Mouse (Mus musculus) hindbrain, embryonic 12.5 days (tissue): ENCODE measurements at regions not wholly inside any gene's neighbourhood (a gene's known extent, or its start where the extent isn't known, plus 50 kb on each side); places are given as distances from the start of the nearest gene placed in this dataset.

Experiments
- ATAC-seq: fragments of 200-750 bp; cut with Nextera tagmentation; 2 replicates; pipeline ENCODE4 v1.8.0; 2017; ENCODE audit warnings: moderate TSS enrichment; ENCODE audit not compliant: low FRiP score
- H3K27ac ChIP-seq: fragments of 300-500 bp; sonication (generic); 2 replicates; pipeline ENCODE4 v1.5.1; 2016; ENCODE audit warnings: mild to moderate bottlenecking
- H3K27me3 ChIP-seq: fragments of 300-500 bp; sonication (generic); 2 replicates; pipeline ENCODE4 v1.6.1; 2016; ENCODE audit warnings: mild to moderate bottlenecking
- H3K36me3 ChIP-seq: fragments of 300-500 bp; sonication (generic); 2 replicates; pipeline ENCODE4 v1.6.1; 2016; ENCODE audit warnings: mild to moderate bottlenecking
- H3K4me1 ChIP-seq: fragments of 300-500 bp; sonication (generic); 2 replicates; pipeline ENCODE4 v1.6.1; 2016
- H3K4me2 ChIP-seq: fragments of 300-500 bp; sonication (generic); replicated peaks from 2 replicates; pipeline ENCODE4 v1.6.1; 2016; ENCODE audit warnings: mild to moderate bottlenecking
- H3K4me3 ChIP-seq: fragments of 300-500 bp; sonication (generic); 2 replicates; pipeline ENCODE4 v1.5.1; 2016; ENCODE audit warnings: mild to moderate bottlenecking
- H3K9ac ChIP-seq: fragments of 300-500 bp; sonication (generic); 2 replicates; pipeline ENCODE4 v1.6.1; 2016; ENCODE audit warnings: mild to moderate bottlenecking, moderate library complexity
- H3K9me3 ChIP-seq: fragments of 300-500 bp; sonication (generic); replicated peaks from 2 replicates; pipeline ENCODE4 v1.6.1; 2016; ENCODE audit warnings: mild to moderate bottlenecking
- WGBS: fragments of 180-500 bp; shearing (Covaris S2); methylation state at CpG from one replicate; pipeline ENCODE4 v1.1.7; 2016; 5-methylcytosine and 5-hydroxymethylcytosine counted together

GRCm38 (mm10) chr7:71873817-71874216 is 432.6 kb downstream of the Mctp2 start:
- H3K9me3 ChIP-seq: no peaks in the 10 kb centered on the region
- no peak for ATAC-seq
- H3K4me1 ChIP-seq: no peaks in the 10 kb centered on the region
- no peak overlapping the region for H3K4me3 ChIP-seq
- H3K27me3 ChIP-seq: no peaks in the 10 kb centered on the region
- 84% methylated on average over 5 of the region's 5 CpGs for WGBS
- H3K36me3 ChIP-seq: no peaks in the 10 kb centered on the region
- H3K4me2 ChIP-seq: no peak overlapping the region
- H3K9ac ChIP-seq: no peak overlapping the region
- H3K27ac ChIP-seq: no peak overlapping the region

GRCm38 (mm10) chr7:71872912-71873311 is 433.5 kb downstream of the Mctp2 start:
- Histone ChIP-seq H3K9ac (no peak overlapping the region), H3K27me3 (no peaks in the 10 kb centered on the region), H3K4me3 (no peak overlapping the region), H3K9me3 (no peaks in the 10 kb centered on the region), H3K27ac (no peak overlapping the region), H3K36me3 (no peaks in the 10 kb centered on the region), H3K4me1 (no peaks in the 10 kb centered on the region), H3K4me2 (no peak overlapping the region)
- 73% methylated on average over 6 of the region's 6 CpGs for WGBS
- no peak for ATAC-seq

GRCm38 (mm10) chr7:71867090-71867489 is 439.3 kb downstream of the Mctp2 start:
- ATAC-seq: peak; percentile 50; the same call in 1 of the 2 replicates
- Histone ChIP-seq H3K36me3 (no peaks in the 10 kb centered on the region), H3K27ac (no peak overlapping the region), H3K4me2 (no peak overlapping the region), H3K9ac (no peak overlapping the region), H3K4me3 (no peak overlapping the region), H3K4me1 (peaks cover 12% of the 10 kb centered on the region), H3K27me3 (no peaks in the 10 kb centered on the region), H3K9me3 (no peaks in the 10 kb centered on the region)
- WGBS: 13% methylated on average over 3 of the region's 3 CpGs

GRCm38 (mm10) chr7:71865371-71866166 is 440.8 kb downstream of the Mctp2 start:
- no peak overlapping the region for H3K9ac ChIP-seq
- H3K36me3 ChIP-seq: no peaks in the 10 kb centered on the region
- H3K27ac ChIP-seq: no peak overlapping the region
- WGBS: 21% methylated on average over 15 of the region's 15 CpGs
- H3K4me1 ChIP-seq: peaks cover 12% of the 10 kb centered on the region
- H3K27me3 ChIP-seq: no peaks in the 10 kb centered on the region
- H3K9me3 ChIP-seq: no peaks in the 10 kb centered on the region
- H3K4me2 ChIP-seq: peak overlapping the region; percentile 36
- no peak overlapping the region for H3K4me3 ChIP-seq
- ATAC-seq: peak; percentile 52; the same call in 1 of the 2 replicates

GRCm38 (mm10) chr7:71852864-71853263 is 453.5 kb downstream of the Mctp2 start:
- no peak for ATAC-seq
- WGBS: 89% methylated on average over 3 of the region's 3 CpGs
- H3K36me3 ChIP-seq: no peaks in the 10 kb centered on the region

GRCm38 (mm10) chr7:71849174-71849573 is 457.2 kb downstream of the Mctp2 start:
- Histone ChIP-seq H3K4me3 (no peak overlapping the region), H3K27me3 (no peaks in the 10 kb centered on the region), H3K4me1 (no peaks in the 10 kb centered on the region), H3K4me2 (no peak overlapping the region), H3K9me3 (no peaks in the 10 kb centered on the region), H3K36me3 (no peaks in the 10 kb centered on the region), H3K9ac (no peak overlapping the region), H3K27ac (no peak overlapping the region)
- 72% methylated on average over 6 of the region's 6 CpGs for WGBS
- no peak for ATAC-seq

More at GRCm38 (mm10) chr7:71852864-71853263, 453.5 kb downstream of the Mctp2 start:
- Histone ChIP-seq H3K9ac (no peak overlapping the region), H3K4me3 (no peak overlapping the region), H3K27me3 (no peaks in the 10 kb centered on the region), H3K9me3 (no peaks in the 10 kb centered on the region), H3K4me2 (no peak overlapping the region), H3K4me1 (no peaks in the 10 kb centered on the region), H3K27ac (no peak overlapping the region)

GRCm38 (mm10) chr7:71837845-71838244 is 468.6 kb downstream of the Mctp2 start:
- Histone ChIP-seq H3K4me3 (no peak overlapping the region), H3K27ac (no peak overlapping the region), H3K27me3 (no peaks in the 10 kb centered on the region), H3K4me1 (no peaks in the 10 kb centered on the region), H3K4me2 (no peak overlapping the region), H3K9me3 (no peaks in the 10 kb centered on the region), H3K36me3 (no peaks in the 10 kb centered on the region), H3K9ac (no peak overlapping the region)
- no peak for ATAC-seq
- 73% methylated on average over 6 of the region's 6 CpGs for WGBS

- H3K27ac ChIP-seq: no peak overlapping the region
- no peaks in the 10 kb centered on the region for H3K36me3 ChIP-seq
- no peaks in the 10 kb centered on the region for H3K4me1 ChIP-seq
- WGBS: 85% methylated on average over 3 of the region's 3 CpGs
- ATAC-seq: no peak
- no peaks in the 10 kb centered on the region for H3K27me3 ChIP-seq
- no peak overlapping the region for H3K9ac ChIP-seq
- H3K4me3 ChIP-seq: no peak overlapping the region
- H3K4me2 ChIP-seq: no peak overlapping the region
- H3K9me3 ChIP-seq: no peaks in the 10 kb centered on the region
These were observed 474.4 kb downstream of the Mctp2 start for GRCm38 (mm10) chr7:71831790-71832525.

GRCm38 (mm10) chr7:71829567-71829966 is 476.8 kb downstream of the Mctp2 start:
- Histone ChIP-seq H3K36me3 (no peaks in the 10 kb centered on the region), H3K4me1 (no peaks in the 10 kb centered on the region), H3K4me3 (no peak overlapping the region), H3K4me2 (no peak overlapping the region), H3K27ac (no peak overlapping the region), H3K9ac (no peak overlapping the region), H3K27me3 (no peaks in the 10 kb centered on the region), H3K9me3 (no peaks in the 10 kb centered on the region)
- 43% methylated on average over 6 of the region's 6 CpGs for WGBS
- ATAC-seq: no peak

GRCm38 (mm10) chr7:71816138-71816537 is 464.9 kb upstream of the Gm10295 start:
- no peak for ATAC-seq

GRCm38 (mm10) chr7:71794201-71794600 is 442.9 kb upstream of the Gm10295 start:
- no peak for ATAC-seq
- Histone ChIP-seq H3K9me3 (no peaks in the 10 kb centered on the region), H3K27ac (no peak overlapping the region), H3K4me2 (no peak overlapping the region), H3K9ac (no peak overlapping the region), H3K27me3 (no peaks in the 10 kb centered on the region), H3K4me1 (peaks cover 5% of the 10 kb centered on the region; the same call in 1 of the 2 replicates), H3K4me3 (no peak overlapping the region), H3K36me3 (no peaks in the 10 kb centered on the region)
- 20% methylated on average over 7 of the region's 7 CpGs for WGBS

More at GRCm38 (mm10) chr7:71816138-71816537, 464.9 kb upstream of the Gm10295 start:
- Histone ChIP-seq H3K9ac (no peak overlapping the region), H3K4me3 (no peak overlapping the region), H3K27ac (no peak overlapping the region), H3K4me1 (no peaks in the 10 kb centered on the region), H3K36me3 (no peaks in the 10 kb centered on the region), H3K4me2 (no peak overlapping the region), H3K27me3 (no peaks in the 10 kb centered on the region), H3K9me3 (no peaks in the 10 kb centered on the region)
- 82% methylated on average over 11 of the region's 11 CpGs for WGBS

- H3K36me3 ChIP-seq: no peaks in the 10 kb centered on the region
- no peak for ATAC-seq
- H3K27me3 ChIP-seq: no peaks in the 10 kb centered on the region
These were observed 437.1 kb upstream of the Gm10295 start for GRCm38 (mm10) chr7:71788401-71788800.

More at GRCm38 (mm10) chr7:71788401-71788800, 437.1 kb upstream of the Gm10295 start:
- Histone ChIP-seq H3K9ac (no peak overlapping the region), H3K9me3 (no peaks in the 10 kb centered on the region), H3K4me1 (no peaks in the 10 kb centered on the region), H3K27ac (no peak overlapping the region), H3K4me2 (no peak overlapping the region), H3K4me3 (no peak overlapping the region)
